Mouse (Mus musculus) left cerebral cortex, adult 18-20 months (tissue): ENCODE measurements around the gene Il13ra1. TPM values are rescaled to one million over a fixed set of nuclear protein-coding genes. Genes with fewer than 3 reads are reported as not detected.

Experiments used
- DNase-seq, 2 experiments: peaks; one replicate each; pipeline ENCODE4 v3.0.0; 2021 to 2022; ENCODE audit warnings: low spot score in 2 of 2, mixed read lengths in 1 of 2
- long read RNA-seq, 2 experiments: library from polyadenylated mRNA; stranded (forward); transcript quantifications; one replicate each; pipeline ENCODE4 v2.0.0; 2021
- total RNA-seq, 2 experiments: library from RNA; stranded (reverse); gene quantifications; 2 replicates each; pipeline ENCODE4 v1.2.3; 2021

Il13ra1 gene
- 1 to 10 TPM; 4.4 to 4.8 TPM for total RNA-seq
- long read RNA-seq, experiment 1, partial matches to known transcripts, result 0 of 6 reads
- long read RNA-seq, experiment 1, other reads (novel, unspliced or antisense), result 2 of 6 reads
- long read RNA-seq, experiment 2, partial matches to known transcripts, result 0 of 2 reads
- long read RNA-seq, experiment 2, other reads (novel, unspliced or antisense), result 0 of 2 reads

DNA sequence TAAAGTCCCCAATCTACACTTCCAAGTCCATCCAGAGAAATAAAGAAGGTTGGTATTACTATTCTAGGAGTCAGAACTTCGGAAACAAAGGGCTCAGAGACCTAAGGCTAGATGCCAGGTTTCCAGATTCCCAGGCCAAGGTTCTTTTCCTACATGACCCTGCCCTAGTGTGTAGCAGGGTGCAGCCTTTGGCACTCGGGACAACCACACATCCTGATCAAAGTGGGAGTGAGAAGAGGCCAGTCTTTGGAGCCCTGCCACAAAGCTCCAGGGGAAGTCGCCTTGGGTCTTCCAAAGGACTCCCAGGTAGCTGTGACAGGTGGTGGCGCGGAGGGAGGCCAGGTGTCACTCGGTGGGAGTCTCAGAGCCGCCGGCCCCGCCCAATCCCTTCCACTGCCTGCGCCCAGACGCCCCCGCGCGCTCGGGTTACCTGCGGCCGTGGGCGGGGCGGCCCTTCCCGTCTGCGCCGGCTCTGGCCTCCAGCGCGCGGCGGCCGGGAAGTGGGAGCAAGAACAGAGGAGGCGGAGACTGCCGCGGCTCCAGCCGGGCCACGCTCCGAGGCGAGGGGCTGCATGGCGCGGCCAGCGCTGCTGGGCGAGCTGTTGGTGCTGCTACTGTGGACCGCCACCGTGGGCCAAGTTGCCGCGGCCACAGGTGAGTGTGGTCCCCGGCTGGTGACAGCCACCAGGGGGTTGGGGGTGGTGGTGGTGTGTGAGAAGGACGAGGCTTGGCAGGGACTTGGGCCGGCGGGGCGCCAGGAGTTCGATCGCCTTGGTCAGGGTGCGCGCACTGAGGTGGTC is at the start of gene Il13ra1:
Il13ra1 (plus strand) TSS at position 489 of the 800 bp plus-strand sequence.
- peak; percentile 12 to 14 for DNase-seq

DNA sequence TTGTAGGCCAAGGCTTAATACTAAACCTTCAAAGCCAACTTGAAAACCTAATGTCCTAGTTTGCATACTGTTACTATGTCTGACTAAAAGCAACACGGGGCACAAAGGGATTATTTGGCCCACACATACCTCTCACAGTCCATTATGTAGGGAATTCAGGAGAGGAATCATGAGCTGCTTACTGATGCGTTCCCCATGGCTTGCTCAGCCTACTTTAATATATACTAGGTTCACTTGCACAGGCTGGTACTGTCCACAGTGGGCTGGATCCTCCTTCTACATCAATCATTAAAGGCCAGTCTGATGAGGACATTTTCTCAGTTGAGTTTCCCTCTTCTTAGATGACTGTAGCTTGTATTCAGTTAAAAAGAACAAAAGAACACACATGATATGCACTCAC is 37.9 kb upstream of the Il13ra1 start:
- DNase-seq, result no peak

DNA sequence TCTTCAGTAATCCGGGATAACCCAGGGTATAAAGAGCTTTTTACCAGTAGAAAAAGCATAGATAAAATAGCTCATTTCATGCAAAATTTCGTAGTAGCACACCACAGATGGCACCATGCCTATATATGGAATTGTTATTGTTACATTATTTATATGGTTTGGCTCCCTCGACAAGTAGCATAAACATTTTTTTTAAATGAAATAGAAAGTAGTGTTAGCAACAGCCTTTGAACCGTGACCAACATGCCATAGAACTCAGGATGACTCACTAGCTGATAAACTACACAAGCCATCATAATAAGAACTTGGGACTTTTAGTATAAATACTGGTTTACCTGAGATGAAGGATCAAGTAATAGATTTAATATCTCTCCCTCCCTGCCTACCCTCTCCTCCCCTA is 34.7 kb upstream of the Il13ra1 start:
- DNase-seq, result no peak

DNA sequence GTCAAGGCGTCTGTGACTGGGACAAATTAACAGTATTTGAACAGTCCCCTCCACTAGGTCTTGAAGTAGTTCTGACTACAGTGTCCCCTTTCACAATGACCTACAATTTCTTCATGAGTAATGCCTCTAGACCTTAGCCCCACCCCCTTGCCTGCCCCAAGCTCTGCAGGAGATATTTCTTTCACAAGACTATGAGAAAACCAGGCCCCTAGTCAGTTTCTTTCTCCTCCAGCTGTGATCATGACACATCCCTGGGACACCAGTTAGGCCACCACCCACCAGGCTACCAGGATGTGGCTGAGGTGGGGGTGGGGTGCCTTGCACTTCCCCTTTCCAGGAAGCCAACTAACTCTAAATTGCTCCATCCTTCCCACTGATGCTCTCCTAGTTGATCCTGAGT is 29.0 kb upstream of the Il13ra1 start:
- DNase-seq, result no peak

DNA sequence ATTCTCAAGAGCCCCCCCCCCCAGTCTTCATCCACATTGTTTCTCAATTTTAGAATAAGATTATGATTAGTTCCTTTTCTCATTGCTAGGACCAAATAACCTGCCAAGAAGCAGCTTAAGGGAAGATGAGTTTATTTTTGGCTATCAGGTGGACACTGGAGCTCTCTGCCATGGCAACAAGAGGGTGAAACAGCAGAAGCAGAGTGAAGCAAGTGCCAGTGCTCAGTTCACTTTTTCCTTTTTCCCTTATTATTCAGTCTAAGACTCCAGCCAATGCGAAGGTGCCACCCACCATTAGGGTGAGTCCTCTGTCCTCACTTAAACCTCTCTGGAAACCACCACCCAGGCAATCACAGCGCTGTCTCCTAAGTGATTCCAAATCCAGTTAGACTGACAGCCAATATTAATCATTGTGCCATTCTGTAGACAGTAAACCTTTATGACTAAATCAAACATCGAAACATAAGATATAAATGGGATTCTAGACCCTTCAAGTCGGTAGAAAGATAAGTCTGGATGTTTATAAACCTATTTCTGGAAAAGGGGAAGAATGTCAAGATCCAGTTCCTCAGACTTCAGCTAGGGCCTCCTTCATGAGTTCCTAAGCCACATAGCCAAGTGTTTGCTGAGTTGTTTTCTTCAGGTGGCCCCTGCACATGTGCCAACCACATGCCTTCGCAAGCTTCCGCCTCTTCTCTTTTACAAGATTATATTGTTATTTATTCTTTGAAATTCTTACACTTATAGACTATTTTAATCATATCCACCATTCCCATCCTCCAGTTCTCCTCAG is 23.2 kb upstream of the Il13ra1 start:
- DNase-seq, result no peak

DNA sequence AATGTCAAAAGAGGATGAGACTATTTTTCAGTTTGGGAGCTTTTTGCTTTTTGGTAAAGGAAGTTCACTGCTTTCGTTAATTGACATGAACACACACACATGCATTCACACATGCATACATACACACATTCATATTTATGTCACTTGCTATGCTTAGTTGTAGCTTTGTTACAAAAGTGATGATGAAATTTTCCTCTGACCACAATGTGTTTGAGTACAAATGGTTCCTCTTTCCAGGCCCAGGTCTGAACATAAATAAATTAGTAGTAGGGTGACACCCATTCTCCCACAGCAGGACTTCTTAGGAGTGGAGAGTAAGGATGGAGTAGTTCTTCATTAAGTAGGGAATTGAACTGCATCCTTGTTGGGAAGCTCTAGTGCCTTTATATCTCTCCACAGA is 11.0 kb upstream of the Il13ra1 start:
- no peak for DNase-seq

DNA sequence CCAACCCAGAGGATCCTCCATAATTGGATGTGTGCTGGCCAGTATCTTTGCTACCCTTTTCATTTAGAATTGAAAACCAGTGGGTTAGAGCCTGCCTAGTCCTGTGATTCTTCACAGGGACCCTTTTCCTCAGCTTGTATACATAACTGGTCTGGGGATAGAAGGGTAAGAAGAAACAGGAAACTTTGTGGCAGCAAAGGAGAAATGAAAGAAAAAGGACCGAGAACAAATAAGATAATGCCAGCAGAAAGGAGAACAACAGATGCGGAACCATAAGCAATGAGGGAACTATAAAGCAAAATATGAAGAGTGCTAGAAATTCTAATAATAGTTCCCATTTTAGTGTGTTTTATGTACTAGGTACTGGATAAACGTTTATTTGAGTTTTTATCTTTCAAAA is 10.6 kb upstream of the Il13ra1 start:
- DNase-seq, result no peak

DNA sequence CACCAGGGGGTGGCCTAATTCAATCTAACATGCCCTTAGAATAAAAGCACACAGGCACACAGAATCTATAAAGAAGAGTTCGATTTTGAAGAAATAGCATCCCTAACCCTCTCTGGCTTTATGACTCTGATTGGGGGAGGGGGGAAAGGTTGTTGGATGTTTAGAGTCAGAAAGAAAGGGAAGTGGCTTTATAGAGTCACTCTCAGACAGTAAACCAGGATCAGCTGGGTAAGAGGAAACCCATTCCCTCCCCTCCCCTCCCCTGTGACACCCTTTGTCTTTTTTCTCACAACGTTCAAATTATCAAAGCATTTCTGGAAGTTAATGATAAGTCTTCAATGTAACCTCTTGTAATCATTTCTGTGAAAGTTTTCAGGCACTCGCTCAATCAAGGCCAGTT is 3.3 kb upstream of the Il13ra1 start:
- no peak for DNase-seq

DNA sequence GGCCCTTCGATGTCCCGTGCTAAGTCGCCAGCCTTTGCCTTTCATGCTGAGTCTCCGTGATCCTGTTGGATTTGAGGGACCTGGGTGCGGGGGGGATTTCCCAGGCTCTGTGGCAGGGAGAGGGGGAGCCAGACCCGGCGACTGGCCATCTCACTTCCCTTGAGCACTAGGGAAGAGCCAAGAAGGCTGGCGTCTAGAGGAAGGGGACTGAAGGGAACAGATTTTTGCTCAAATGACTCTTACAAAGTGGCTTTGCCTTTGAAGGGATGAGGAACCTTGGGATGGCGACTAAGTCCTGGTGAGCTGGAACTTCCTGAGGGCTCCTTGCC is 476 bp downstream of the Il13ra1 start:
- no peak for DNase-seq

DNA sequence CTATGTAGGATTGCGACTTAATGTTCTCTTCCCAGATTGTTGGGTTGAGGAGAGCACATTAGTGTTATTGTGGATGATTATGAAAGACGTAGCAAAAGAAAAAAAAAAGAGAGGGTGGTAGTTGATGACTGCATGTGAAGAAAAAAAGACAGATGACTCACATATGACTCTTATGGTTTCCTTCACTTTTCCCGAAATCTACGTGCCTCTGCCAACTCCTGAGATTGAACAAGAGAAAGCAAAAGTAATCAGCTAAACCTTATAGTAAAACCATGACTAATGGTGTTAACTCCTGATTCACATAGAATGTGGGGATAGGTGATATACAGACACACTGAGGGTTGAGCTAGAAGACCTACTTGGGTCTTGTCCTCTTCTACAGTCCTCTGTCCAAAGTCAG is 3.3 kb downstream of the Il13ra1 start:
- DNase-seq, result no peak

DNA sequence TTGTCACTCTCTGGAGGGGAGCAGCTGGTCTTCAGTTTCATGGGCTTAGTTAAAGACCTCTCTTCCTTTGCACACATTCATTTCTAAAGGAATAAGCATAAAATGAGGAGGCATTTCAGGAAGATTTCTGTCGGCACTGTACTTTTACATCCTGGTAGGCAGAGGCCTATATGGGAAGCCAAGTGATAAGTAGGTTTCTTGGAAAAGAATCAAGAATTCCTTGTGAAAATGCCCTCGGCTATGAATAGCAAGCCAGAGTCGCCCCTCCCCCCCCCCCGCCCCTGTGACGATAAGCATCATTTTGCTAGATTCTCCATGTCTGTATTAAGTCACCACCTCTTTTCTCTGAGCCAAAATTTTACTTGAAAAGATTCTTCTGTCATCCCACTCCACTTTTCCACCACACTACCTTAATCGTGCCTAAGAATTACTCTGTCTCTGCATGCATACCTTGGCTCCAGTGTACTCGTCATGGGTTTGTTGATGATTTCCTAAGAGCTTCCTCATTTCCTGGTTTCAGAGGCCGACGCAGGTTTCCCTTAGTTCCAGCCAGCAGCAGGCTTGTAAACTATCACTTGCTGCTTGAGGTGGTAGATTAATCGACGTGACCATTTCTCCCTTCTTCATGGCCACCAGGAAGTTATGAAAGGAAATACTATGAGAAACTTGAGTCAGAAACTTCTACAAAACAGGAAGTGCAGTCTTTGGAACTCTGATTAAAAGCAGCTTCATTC is 17.3 kb downstream of the Il13ra1 start:
- no peak for DNase-seq

DNA sequence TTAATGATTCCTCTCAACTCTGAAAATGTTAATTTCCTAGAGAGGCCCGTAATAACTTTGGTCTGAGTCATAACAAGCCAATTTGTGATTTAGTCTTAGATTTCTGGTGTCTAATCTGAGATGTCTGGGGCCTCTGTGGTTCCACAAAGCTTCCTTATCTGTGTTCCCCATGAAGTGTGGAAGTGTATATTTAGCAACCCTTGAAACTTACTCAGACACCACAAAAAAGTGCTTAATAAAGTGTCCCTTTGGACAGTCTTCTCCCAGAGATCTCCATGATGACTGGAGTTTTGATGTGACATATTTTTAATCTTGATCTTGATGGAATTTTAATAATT is 17.8 kb downstream of the Il13ra1 start:
- no peak for DNase-seq

DNA sequence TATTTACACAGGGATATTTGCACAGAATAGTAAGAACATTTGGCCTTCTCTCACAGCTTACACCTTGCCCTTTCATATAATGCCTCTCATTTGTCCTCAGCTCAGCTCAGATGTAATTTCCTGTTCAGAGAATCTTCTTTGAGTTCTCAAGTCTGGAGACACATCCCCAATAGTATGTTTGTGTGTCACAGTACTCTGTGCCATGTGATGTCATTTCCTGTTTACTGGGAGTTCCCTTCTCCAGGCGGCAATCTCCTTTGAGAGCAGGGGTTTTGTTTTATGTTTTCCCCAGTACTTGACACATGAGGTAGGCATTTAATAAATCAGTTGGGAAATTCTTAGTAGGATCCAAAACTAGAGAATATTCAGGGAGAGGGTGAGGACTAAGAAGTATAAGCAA is 24.4 kb downstream of the Il13ra1 start:
- no peak for DNase-seq

DNA sequence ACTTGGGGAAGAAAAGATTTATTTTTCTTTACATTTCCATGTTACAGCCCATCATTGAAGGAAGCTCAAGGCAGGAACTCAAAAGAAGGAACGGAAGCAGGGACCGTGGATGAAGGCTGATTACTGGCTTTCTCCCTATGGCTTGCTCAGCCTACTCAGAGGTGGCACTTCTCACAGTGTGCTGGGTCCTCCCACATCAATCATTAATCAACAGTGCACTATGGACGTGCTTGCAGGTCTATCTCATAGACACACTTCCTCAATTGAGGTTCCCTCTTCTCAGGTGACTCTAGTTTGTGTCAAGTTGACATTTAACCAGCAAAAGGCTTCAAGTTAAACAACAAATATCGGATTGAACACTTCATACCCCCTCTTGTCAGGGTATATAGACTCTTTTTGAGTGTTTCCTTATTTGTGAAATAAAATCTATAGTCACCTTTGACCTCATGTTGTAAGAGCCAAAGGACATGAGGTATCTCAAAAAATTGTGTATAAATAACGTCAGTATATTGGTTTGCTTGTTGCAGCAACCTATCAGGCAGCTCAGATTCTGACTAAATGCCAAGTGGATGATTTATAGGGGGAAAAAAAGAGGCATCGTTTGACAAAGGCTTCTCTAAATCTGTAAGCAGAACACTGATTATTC is 30.2 kb downstream of the Il13ra1 start:
- no peak for DNase-seq

DNA sequence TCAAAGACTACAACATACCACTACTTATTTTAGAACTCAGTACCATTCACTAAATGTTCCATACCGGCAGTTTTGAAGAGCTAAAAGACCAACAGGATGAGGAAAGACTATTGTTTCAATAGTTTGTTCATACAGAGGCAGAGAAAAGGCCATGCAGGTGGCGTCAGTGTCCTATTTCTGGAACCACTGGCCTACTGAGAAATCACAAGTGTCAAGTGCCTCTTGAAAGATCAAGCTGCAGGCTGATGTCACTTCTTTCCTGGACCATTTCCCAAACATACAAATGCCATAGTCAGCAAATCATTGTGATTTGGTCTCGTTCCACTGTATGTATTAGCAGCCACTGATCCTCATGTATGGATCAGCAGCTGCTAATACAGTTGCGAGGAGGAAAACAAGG is 34.8 kb downstream of the Il13ra1 start:
- no peak for DNase-seq

DNA sequence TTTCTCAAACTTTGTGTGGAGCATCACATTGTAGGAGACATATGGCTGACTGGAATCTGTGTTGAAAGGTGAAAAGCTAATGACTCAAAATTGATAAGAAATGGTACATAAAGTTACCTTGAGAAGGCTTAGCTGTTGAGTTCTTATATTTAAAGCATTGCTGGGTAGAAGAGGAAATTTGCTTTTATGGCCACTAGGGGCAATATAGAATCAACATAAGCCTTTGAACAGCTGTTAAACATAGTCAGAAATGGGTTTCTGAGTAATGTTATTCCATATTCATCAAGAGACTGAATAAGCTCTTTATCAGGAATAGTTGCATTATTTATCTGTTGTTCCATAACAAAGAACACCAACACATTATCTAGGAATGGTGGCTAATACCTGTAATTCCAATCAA is 38.2 kb downstream of the Il13ra1 start:
- DNase-seq, result no peak

DNA sequence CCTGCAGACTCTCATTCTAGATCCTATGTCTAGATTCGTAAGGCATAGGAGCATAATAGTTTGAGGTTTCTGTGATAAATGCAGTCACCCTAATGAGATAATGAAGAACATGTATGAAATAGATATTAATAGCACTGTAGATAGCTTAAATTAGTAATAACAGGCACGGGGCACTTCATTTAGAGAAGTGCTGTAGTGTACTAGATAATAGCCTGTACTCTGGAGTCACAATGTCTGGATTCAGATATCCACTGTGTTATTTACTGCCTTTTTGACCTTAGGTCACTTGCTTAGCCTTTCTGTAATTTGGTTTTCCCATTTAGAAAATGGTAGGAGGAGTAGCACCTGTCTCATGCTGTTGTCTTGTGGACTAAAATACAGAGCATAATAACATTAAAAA is 44.8 kb downstream of the Il13ra1 start:
- DNase-seq, result no peak

DNA sequence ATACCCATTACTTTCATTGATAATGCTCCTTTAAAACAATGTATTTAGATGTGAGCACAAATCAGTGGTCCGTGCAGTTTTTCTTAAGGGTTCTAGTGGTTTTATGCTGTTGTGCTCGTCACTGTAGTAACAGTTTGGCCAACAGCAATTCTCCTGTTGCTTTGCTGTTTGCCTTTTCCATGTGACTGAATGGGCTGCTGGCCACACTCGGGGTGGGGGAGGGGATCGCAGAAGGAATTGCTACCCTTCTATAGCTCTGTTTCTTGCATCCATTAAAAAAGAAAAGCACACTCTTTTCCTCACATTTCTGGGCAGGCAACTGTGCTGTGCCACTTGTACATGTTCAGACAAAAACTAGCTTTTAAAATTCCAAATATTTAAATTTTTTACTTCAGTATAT is 49.7 kb downstream of the Il13ra1 start:
- no peak for DNase-seq

DNA sequence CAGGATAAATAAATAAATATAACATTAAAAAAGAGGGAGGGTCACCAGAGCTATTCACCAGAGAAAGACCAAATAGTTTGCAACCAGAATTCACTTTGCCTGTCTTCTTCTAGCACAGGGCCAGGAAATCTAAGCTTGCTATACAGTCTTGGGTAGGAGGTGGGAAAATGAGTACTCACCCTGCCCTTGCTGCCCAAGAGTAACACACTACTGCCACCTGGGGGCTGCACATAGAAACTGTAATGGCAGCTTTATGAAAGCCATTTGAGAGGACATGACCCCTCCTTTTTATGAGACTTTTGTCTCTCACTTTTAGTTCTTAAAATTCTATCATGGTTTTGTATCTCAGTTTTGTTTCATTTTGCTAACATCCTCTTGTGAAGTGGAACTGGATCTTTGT is 71.7 kb downstream of the Il13ra1 start:
- DNase-seq, result peak; percentile 16 to 46

DNA sequence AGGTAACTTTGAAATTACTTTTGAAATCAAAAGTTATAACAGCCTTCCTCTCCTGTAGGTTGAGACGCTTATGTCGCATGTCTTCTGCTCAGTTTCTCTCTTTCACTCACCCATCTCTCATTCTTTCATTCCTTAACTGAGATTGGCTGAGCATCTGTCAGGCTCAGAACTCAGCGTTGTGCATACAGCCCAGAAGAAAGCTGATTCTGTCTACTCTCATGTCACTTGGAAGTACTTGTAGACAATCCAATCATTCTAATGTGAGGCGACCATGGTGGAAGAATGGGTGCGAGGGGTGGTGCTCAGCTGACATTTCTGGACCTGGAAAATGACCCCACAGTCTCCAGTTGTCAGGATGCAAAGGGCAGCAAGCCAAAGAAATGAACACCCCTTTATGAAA is 74.1 kb downstream of the Il13ra1 start:
- no peak for DNase-seq

DNA sequence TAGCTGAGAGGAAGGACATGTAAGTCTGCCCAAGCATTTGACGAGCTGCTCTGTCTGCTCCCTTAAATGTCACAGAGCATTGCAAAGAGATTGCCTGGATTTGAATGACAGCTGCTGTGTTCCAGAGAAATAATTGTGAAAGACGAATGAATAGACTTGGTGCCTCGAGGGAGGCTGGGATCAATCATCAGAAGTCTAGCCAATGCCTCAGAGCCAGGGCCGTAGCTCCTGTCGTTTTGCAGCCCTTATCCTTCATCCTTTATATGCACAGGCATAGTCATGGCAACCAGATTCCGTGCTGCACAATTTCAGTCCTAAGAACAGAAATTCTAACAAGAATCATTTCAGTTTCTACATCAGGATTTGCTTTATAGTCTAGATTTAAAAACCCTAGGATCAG is 74.5 kb downstream of the Il13ra1 start:
- DNase-seq, result no peak
